Mouse (Mus musculus) lung, adult 2 months (tissue): ENCODE measurements around the gene Eva1c.

Experiments used
- CTCF ChIP-seq: fragments of 200-500 bp; IDR thresholded peaks from 2 replicates; pipeline ENCODE4 v1.5.1; 2011; ENCODE audit warnings: mild to moderate bottlenecking, low read length, control low read depth; ENCODE audit not compliant: insufficient read depth
- POLR2A ChIP-seq: fragments of 200-500 bp; IDR thresholded peaks from 2 replicates; pipeline ENCODE4 v1.6.1; 2011; ENCODE audit warnings: low read depth, mild to moderate bottlenecking, control low read depth, low read length, borderline replicate concordance; ENCODE audit errors: extremely low read depth

- TF ChIP-seq CTCF (no peak), POLR2A (no peak)
Measured at GRCm38 (mm10) chr16:90837431-90837830, 10.9 kb downstream of the Eva1c start.
